Mouse (Mus musculus) embryo, embryonic 10.5 days (tissue): ENCODE results near the gene Zfp385a.
"Not testable (repeated sequence)": the region's sequence is repeated elsewhere in the genome, so short reads cannot be mapped to it uniquely, and the experiment has no call there.

Source experiments
- DNase-seq: peaks from one replicate; pipeline ENCODE4 v3.0.0-alpha.2; 2015; ENCODE audit warnings: low spot score

Gene Zfp385a

DNA sequence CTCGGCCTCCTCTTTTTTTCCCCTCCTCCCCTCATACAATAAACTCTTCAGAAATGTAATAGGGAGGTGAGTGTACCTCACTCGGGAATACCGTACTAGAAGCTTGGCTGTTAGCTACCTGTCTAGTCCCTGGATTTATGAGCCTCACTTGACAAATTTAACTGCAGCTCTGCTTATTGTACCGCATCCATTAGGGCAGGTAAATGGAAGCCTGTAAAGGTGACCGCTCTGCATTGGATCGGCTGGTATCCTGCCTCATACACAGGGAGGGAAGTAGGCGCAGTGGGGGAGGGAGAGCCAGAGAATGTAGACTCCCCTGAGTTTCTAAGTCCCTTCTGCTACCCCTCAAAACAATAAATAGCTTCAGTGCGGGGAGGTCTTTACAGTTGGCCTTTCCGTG, 49.0 kb downstream of the Zfp385a start:
- DNase-seq = no peak

DNA sequence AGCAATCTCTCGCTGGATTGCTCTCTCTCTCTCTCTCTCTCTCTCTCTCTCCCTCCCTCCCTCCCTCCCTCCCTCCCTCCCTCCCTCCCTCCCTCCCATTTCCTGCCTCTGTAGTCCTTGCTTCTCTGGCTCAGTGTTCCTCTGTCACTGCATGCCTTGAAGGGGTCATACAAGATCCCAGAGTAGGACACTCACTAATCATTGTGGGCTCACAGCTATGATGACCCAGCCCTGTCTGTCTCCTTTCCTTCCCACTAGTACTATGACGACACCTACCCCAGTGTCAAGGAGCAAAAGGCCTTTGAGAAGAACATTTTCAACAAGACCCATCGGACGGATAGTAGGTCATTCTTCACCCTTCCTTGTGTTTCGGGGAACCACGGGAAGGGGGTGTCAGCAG, 49.5 kb downstream of the Zfp385a start:
- no peak for DNase-seq

GRCm38 (mm10) chr15:103289600-103289999, 50.3 kb downstream of the Zfp385a start:
- DNase-seq = no peak

GRCm38 (mm10) chr15:103285778-103286417, 54.0 kb downstream of the Zfp385a start:
- no peak for DNase-seq

GRCm38 (mm10) chr15:103284647-103285046, 55.2 kb downstream of the Zfp385a start:
- DNase-seq = no peak

DNA sequence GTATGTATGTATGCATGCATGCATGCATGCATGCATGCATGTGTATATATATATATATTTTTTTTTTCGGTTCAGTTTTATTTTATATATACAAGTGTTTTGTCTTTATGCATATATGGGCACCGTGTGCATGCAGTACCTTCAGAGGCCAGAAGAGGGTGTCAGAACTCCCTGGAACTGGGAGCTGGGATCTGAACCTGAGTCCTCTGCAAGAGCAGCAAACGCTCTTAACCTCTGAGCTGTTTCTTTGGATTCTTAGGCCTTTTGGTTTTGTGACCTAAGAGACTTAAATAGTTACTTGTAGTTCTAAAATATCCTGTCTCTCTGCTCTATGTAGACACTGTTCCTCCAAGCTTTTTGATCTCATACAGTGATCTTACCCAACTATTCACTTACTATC, 55.8 kb downstream of the Zfp385a start:
- peak; percentile 82 for DNase-seq

DNA sequence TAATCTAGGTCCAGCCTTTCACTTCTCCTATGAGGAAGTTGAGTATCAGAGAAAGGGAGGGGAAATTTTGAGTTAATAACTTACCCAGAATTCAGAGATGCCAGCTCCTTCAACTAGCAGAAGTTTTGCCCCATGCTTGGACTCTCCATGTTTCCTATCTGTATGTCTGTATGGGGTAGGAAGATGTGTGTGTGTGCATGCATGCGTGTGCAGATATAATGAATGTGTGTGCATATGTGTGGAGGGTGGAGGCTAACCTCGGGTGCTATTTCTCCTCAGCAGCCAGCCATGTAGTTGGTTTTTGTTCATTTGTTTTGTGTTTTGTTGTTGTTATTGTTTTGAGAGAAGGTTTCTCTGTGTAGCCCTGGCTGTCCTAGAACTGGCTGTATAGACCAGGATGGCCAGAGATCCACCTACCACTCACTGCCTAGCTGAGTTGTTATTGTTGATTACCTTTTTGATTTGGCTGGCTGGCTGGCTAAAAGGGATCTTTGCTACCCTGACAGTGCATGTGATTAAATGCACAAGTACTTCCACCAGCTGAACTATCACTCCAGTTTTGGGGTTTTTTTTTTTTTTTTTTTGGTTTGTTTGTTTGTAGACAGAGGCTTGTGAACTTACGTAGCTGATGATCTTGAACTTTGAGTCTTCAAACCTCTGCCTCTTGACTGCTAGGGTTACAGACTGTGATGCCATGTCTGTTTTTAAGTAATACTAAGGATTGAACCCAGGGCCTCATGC, 58.3 kb downstream of the Zfp385a start:
- no peak for DNase-seq

DNA sequence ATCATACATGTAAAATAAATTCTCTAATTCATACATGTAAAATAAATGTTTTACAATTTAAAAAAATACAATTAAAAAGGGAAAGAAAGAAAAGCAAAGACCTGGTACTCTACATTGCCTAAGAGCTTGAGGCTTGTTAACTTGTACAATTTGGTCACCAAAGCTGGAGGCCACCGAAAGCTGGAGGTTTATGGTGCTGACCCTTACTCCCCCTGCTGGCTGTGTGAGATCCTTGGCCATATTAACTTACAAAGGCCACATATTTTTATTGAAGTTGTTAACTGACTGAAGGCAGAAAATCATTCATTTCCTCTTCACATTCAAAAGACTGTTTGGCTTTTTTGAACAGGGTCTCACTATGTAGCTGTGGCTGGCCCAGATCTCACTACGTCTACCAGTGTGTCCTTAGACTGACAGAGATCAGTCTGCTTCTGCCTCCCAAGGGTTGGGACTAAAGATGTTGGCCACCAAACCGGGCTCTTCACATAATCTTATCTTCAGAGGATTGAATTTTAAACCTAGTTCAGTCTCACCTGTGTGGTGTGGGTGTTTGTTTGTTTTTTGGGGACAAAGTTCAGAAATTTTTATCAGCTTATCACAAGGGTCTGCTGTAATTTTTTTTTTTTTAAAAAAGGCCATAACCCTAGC, 59.0 kb downstream of the Zfp385a start:
- DNase-seq = peak; percentile 76

- DNase-seq = peak; percentile 61
Observed at GRCm38 (mm10) chr15:103279750-103280149, 60.1 kb downstream of the Zfp385a start.

DNA sequence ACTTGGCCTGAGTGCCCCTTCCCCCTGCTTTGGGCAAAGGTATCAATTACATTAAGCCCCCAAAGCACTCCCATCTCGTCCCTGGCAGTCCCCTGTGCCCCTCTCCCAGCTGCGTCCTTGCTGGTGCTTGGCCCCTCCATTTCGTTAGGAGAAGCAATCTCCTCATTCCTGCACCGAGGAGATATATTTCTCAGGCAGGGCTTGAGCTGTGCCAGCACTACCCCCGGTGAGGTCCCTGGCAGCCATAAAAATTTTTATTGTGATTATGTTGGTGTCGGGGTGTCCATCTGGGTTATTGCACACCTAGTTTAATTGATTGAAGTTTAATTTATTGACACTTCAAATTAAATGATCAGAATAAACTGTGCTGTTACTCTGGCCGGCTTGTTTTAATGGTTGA, 61.9 kb downstream of the Zfp385a start:
- no peak for DNase-seq

GRCm38 (mm10) chr15:103275943-103276342, 64.0 kb downstream of the Zfp385a start:
- not testable (repeated sequence) for DNase-seq

DNA sequence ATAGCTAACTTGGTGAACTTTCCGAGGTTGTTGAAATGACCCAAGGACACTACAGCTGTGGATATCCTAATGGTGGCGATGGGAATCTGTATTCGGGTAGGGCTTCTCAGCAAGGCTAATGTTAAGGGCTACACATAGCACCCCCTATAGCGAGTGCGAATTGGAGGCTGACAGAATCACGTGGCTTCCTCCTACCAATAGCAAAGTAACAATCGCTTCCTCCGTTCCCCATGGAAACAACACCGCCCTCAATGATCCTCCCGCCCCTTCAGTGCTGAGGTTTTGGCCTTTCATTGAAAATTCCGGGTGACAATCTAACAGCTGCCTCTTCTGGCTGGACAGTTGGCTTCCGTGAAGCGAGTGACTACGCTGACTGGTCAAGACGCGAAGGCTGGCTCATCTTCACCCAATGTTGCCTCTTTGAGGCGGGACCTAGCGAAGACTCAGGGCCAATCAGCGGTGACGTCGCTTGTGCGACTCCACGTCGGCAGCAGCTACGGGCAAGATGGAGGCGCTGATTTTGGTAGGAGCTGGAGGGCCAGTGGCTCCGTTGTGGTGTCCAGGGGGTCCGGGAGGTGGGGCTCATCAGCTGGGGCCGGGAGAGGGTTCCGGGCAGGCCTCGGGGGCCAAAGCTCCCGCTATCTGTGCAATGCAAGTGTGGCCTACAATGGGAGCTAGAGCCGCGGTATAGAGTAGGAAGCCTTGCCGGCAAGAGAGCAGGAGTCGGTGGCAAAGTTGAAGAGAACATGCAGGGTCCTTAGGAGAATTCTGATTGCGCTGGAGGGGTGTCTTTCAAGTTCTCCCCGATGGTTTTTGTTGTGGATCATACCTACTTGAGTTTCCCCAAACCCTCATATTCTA, 67.2 kb downstream of the Zfp385a start, which contains the start of gene Copz1:
TSS of gene Copz1 (plus strand) at position 296 of the 861 bp plus-strand sequence.
- peak; percentile 99 for DNase-seq

- DNase-seq = no peak
Observed at GRCm38 (mm10) chr15:103268903-103269302, 71.0 kb downstream of the Zfp385a start.

- no peak for DNase-seq
Observed at GRCm38 (mm10) chr15:103264794-103265193, 75.1 kb downstream of the Zfp385a start.
